In the genomic region with DNA sequence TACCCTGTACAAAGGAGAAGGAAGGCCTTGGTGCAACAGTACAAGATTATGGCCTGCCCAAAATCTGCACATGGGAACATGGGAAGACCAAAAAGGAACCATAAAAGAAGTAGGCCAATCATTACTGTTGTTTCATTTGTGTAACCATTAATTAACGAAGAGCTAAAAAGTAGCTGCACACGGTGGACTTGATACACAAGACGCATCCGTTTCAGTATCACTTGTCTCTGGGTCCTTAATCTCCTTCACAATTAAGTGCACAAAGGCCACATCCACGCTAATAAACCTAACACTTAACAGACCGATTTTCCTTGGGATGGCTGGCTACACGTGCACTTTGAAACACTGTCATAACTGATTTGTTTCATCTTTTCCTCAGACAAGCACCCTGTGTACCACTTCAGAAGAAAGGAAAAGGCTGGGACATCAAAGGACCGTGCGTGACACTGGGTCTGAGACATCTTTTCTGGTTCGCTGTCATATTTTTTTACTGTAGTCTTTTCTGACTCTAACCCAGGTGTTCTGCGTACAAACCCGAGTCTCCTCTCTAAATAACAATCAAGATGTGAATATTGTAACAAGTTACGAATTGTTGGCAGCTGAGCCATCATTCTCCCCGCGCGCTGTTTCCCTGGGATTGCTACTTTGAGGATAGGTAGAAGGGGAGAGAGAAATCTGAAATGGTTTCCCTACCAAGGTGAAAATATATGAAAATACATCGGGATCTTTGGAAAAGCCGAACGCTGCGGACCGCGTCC, we compare ENCODE assay signal across 8 mouse cellular contexts. TPM values are rescaled to one million over a fixed set of nuclear protein-coding genes. Genes with fewer than 3 reads are reported as not detected.
DNase-seq lines count a peak whose midpoint lies in the region; ATAC-seq and TF ChIP-seq lines count a peak whose summit lies in the region.

No protein-coding gene starts in this region.

- no peak for ATAC-seq in kidney, postnatal 0 days (replicated peaks; ENCODE audit: low FRiP score, low read depth)
- ATAC-seq in heart, postnatal 0 days (ENCODE audit: insufficient read depth, low read depth): no peak

- peak overlapping the region; percentile 74 for H3K4me2 ChIP-seq in kidney, postnatal 0 days (ENCODE audit: low read length)
- H3K4me2 ChIP-seq in heart, postnatal 0 days (ENCODE audit: low read depth, low read length): peak overlapping the region; percentile 72

- WGBS in kidney, postnatal 0 days: 5% methylated on average over 22 of the region's 22 CpGs
- WGBS in heart, postnatal 0 days: 4% methylated on average over 22 of the region's 22 CpGs
- WGBS in midbrain, embryonic 10.5 days: 10% methylated on average over 22 of the region's 22 CpGs

- peaks cover 21% of the 10 kb centered on the region for H3K4me1 ChIP-seq in kidney, postnatal 0 days (replicated peaks; ENCODE audit: insufficient read depth, low read length)
- H3K4me1 ChIP-seq in heart, postnatal 0 days (ENCODE audit: control insufficient read depth, insufficient read depth): peaks cover 43% of the 10 kb centered on the region
- peaks cover 31% of the 10 kb centered on the region for H3K4me1 ChIP-seq in midbrain, embryonic 10.5 days

- TF ChIP-seq EP300 in heart, postnatal 0 days (IDR thresholded peaks at IDR 0.05; ENCODE audit: low read depth): no peak

- H3K4me3 ChIP-seq in kidney, postnatal 0 days (replicated peaks; ENCODE audit: low read depth, low read length): peak overlapping the region; percentile 82
- H3K4me3 ChIP-seq in heart, postnatal 0 days (ENCODE audit: low read depth, low read length): peak overlapping the region; percentile 92
- H3K4me3 ChIP-seq in midbrain, embryonic 10.5 days: peak overlapping the region; percentile 99

- peak; percentile 21 for DNase-seq in kidney, postnatal 0 days (ENCODE audit: low spot score)
- no peak for DNase-seq in kidney, adult 18-20 months
- DNase-seq in Muller cell, postnatal 12 days (ENCODE audit: inconsistent ontology term): peak; percentile 57
- DNase-seq in heart, postnatal 0 days (ENCODE audit: low spot score): no peak
- DNase-seq in midbrain, embryonic 10.5 days (ENCODE audit: low spot score): peak; percentile 18
- peak; percentile 29 for DNase-seq in thymus, postnatal 4 days
- DNase-seq in left cerebral cortex, postnatal 36 days (ENCODE audit: low spot score in 2 of 2): no peak
- DNase-seq in frontal cortex, postnatal 14 days (ENCODE audit: low spot score in 2 of 2): no peak

- no peaks in the 10 kb centered on the region for H3K9me3 ChIP-seq in kidney, postnatal 0 days (replicated peaks; ENCODE audit: low read length)
- no peaks in the 10 kb centered on the region for H3K9me3 ChIP-seq in heart, postnatal 0 days (replicated peaks; ENCODE audit: control insufficient read depth, low read length)
- H3K9me3 ChIP-seq in midbrain, embryonic 10.5 days (replicated peaks): no peaks in the 10 kb centered on the region; the same call in 1 of the 2 replicates

- peak overlapping the region; percentile 86 for H3K9ac ChIP-seq in kidney, postnatal 0 days (ENCODE audit: low read depth, low read length)
- peak overlapping the region; percentile 95 for H3K9ac ChIP-seq in heart, postnatal 0 days (replicated peaks; ENCODE audit: low read depth, low read length)

- H3K36me3 ChIP-seq in kidney, postnatal 0 days (ENCODE audit: insufficient read depth, low read length): no peaks in the 10 kb centered on the region
- no peaks in the 10 kb centered on the region for H3K36me3 ChIP-seq in heart, postnatal 0 days (replicated peaks; ENCODE audit: control insufficient read depth, insufficient read depth, low read length)
- H3K36me3 ChIP-seq in midbrain, embryonic 10.5 days: 0 out of 2 replicates have a peak, but pooled peaks cover 4% of the 10 kb centered on the region

- H3K27ac ChIP-seq in kidney, postnatal 0 days: peak overlapping the region; percentile 78
- H3K27ac ChIP-seq in heart, postnatal 0 days (ENCODE audit: low read depth): peak overlapping the region; percentile 83
- peak overlapping the region; percentile 93 for H3K27ac ChIP-seq in midbrain, embryonic 10.5 days (replicated peaks)

- TF ChIP-seq CTCF in kidney, postnatal 0 days (IDR thresholded peaks at IDR 0.05; ENCODE audit: low read depth): no peak
- TF ChIP-seq CTCF in heart, postnatal 0 days (IDR thresholded peaks at IDR 0.05; ENCODE audit: low read depth): no peak

- no peaks in the 10 kb centered on the region for H3K27me3 ChIP-seq in kidney, postnatal 0 days (ENCODE audit: insufficient read depth, low read length)
- peaks cover 5% of the 10 kb centered on the region; the same call in 1 of the 2 replicates for H3K27me3 ChIP-seq in heart, postnatal 0 days (ENCODE audit: control insufficient read depth, insufficient read depth, low read length)
- peaks cover 31% of the 10 kb centered on the region for H3K27me3 ChIP-seq in midbrain, embryonic 10.5 days (ENCODE audit: low read depth, poor library complexity, severe bottlenecking)

- intact Hi-C loops in left cerebral cortex, postnatal 36 days (cut with DNase I): no loop called here

RNA-seq across cellular contexts. Expression of a gene that starts 0.8 kb away (rescaled TPM):
- 20.3 TPM in 2 replicates for polyA plus RNA-seq in kidney, postnatal 0 days (2015; fragmentation: Nextera tagmentation; extraction: Ambion mirVana)
- 12.2 and 18.4 TPM in 2 replicates for total RNA-seq in heart, postnatal 0 days (2014; rRNA removed; ENCODE audit: low replicate concordance)
- polyA plus RNA-seq in heart, postnatal 0 days (2015; fragmentation: Nextera tagmentation; extraction: Ambion mirVana): 15.1 and 18.1 TPM in 2 replicates
- polyA plus RNA-seq in midbrain, embryonic 10.5 days (2016; fragmentation: Nextera tagmentation; extraction: Ambion mirVana): 15.4 and 17.6 TPM in 2 replicates
- 10 to 100 TPM; 48.3 to 56.6 TPM for total RNA-seq in left cerebral cortex, postnatal 36 days (2021)

RNA-seq across cellular contexts. Expression of a gene that starts 4.8 kb away (rescaled TPM):
- 0.48 and 0.58 TPM in 2 replicates for polyA plus RNA-seq in kidney, postnatal 0 days (2015; fragmentation: Nextera tagmentation; extraction: Ambion mirVana)
- total RNA-seq in heart, postnatal 0 days (2014; rRNA removed; ENCODE audit: low replicate concordance): 0.97 TPM in 1 of 2 replicates, not detected in the other
- 0.05 and 0.10 TPM in 2 replicates for polyA plus RNA-seq in heart, postnatal 0 days (2015; fragmentation: Nextera tagmentation; extraction: Ambion mirVana)
- polyA plus RNA-seq in midbrain, embryonic 10.5 days (2016; fragmentation: Nextera tagmentation; extraction: Ambion mirVana): 0.32 TPM in 2 replicates
- total RNA-seq in left cerebral cortex, postnatal 36 days (2021): under 1 TPM; 0.59 to 0.75 TPM

RNA-seq across cellular contexts. Expression of a gene that starts 52.8 kb away (rescaled TPM):
- 18.3 and 18.5 TPM in 2 replicates for polyA plus RNA-seq in kidney, postnatal 0 days (2015; fragmentation: Nextera tagmentation; extraction: Ambion mirVana)
- total RNA-seq in heart, postnatal 0 days (2014; rRNA removed; ENCODE audit: low replicate concordance): 0.11 TPM in 1 of 2 replicates, not detected in the other
- polyA plus RNA-seq in heart, postnatal 0 days (2015; fragmentation: Nextera tagmentation; extraction: Ambion mirVana): not detected in 2 replicates
- 0.26 and 0.52 TPM in 2 replicates for polyA plus RNA-seq in midbrain, embryonic 10.5 days (2016; fragmentation: Nextera tagmentation; extraction: Ambion mirVana)
- not detected for total RNA-seq in left cerebral cortex, postnatal 36 days (2021)

Comparison
In these comparisons a context has a peak if more than half of its experiments do, and no peak if none do; other contexts are left out.
1. DNase-seq: peak in kidney, postnatal 0 days (single experiment), Muller cell, postnatal 12 days (single experiment), midbrain, embryonic 10.5 days (single experiment) and thymus, postnatal 4 days (single experiment); none in kidney, adult 18-20 months (single experiment), heart, postnatal 0 days (single experiment), left cerebral cortex, postnatal 36 days (0 of 2) and frontal cortex, postnatal 14 days (0 of 2).
2. RNA of a gene that starts 52.8 kb away (polyA plus RNA-seq): 18.3 to 18.5 TPM in kidney, postnatal 0 days; 0.26 to 0.52 TPM in midbrain, embryonic 10.5 days and not detected in heart, postnatal 0 days; every median in the first group is over 10 times any median in the second.
3. Peak in every context shown above with its lines, with median percentiles within 50 percentile points of each other: H3K27ac ChIP-seq and H3K4me3 ChIP-seq.